Mouse (Mus musculus) myocyte (in vitro differentiated cells): ENCODE data around the gene Cd81.

Experiments used
- CEBPB ChIP-seq: IDR thresholded peaks from 2 replicates; pipeline ENCODE4 v1.6.1; 2011; ENCODE audit warnings: mild to moderate bottlenecking, moderate library complexity; ENCODE audit not compliant: poor library complexity, insufficient read depth, severe bottlenecking
- POLR2A ChIP-seq: IDR thresholded peaks from one replicate; pipeline ENCODE4 v1.6.1; 2011; ENCODE audit warnings: low read depth, mild to moderate bottlenecking, control low read depth, moderate library complexity; ENCODE audit not compliant: insufficient read length
- TCF12 ChIP-seq: IDR thresholded peaks from one replicate; pipeline ENCODE4 v1.6.1; 2011; ENCODE audit warnings: mild to moderate bottlenecking, control low read depth; ENCODE audit not compliant: poor library complexity, insufficient read depth, severe bottlenecking
- TCF3 ChIP-seq: IDR thresholded peaks from one replicate; pipeline ENCODE4 v1.6.1; 2011; ENCODE audit warnings: low read depth, control low read depth; ENCODE audit not compliant: insufficient read length

GRCm38 (mm10) chr7:143114773-143115172 is 62.2 kb downstream of the Cd81 start:
- TF ChIP-seq TCF12: no peak
- TF ChIP-seq POLR2A: no peak
- no peak for TF ChIP-seq CEBPB
- TF ChIP-seq TCF3: no peak
